Mouse (Mus musculus) E14TG2a.4 (cell line): ENCODE measurements around the gene Atp13a4.

Source experiments
- H3K27me3 ChIP-seq: 2 replicates; pipeline ENCODE4 v1.6.1; 2014; ENCODE audit warnings: low read length, control low read depth; ENCODE audit not compliant: insufficient read depth
- H3K36me3 ChIP-seq: 2 replicates; pipeline ENCODE4 v1.6.1; 2014; ENCODE audit warnings: low read length, control low read depth; ENCODE audit not compliant: insufficient read depth
- H3K4me1 ChIP-seq: replicated peaks from 2 replicates; pipeline ENCODE4 v1.6.1; 2014; ENCODE audit warnings: low read depth, low read length, control low read depth
- H3K4me3 ChIP-seq: replicated peaks from 2 replicates; pipeline ENCODE4 v1.5.1; 2014; ENCODE audit warnings: mild to moderate bottlenecking, low read length
- H3K9me3 ChIP-seq: 2 replicates; pipeline ENCODE4 v1.6.1; 2014; ENCODE audit warnings: low read length, control low read depth
- CTCF ChIP-seq: conservative IDR thresholded peaks from 2 replicates; pipeline ENCODE4 v1.5.1; 2014; ENCODE audit warnings: low read length
- NANOG ChIP-seq: IDR thresholded peaks from 2 replicates; pipeline ENCODE4 v1.6.1; 2014; ENCODE audit warnings: borderline replicate concordance, low read length, mixed read lengths
- POU5F1 ChIP-seq: IDR thresholded peaks from 2 replicates; pipeline ENCODE4 v1.6.1; 2014; ENCODE audit warnings: low read length, borderline replicate concordance

Gene Atp13a4

DNA sequence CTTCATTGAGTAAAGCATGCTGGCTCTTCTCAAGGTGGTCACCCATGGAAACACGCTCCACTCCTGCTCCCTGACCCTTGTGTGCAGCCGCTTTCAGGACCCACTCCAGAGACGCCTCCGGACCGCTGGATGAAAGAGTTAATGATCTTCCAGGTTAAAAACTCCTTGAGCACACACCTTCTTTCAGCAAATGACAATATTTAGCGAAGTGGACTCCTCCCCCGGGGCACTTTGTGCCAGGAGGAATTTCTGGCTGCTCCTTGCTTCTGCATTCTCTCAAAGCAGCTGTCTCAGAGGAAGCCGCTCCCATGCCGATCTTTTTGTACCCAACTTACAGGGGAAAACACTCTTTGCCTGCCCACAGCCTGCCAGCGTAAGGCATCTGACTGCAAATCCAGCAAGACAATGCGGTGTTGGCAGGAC lies 3.4 kb downstream of the Atp13a4 start:
- TF ChIP-seq POU5F1 = no peak
- no peak for TF ChIP-seq CTCF
- TF ChIP-seq NANOG = no peak
- no peaks in the 10 kb centered on the region for H3K4me1 ChIP-seq
- no peaks in the 10 kb centered on the region for H3K9me3 ChIP-seq
- no peaks in the 10 kb centered on the region for H3K36me3 ChIP-seq
- H3K27me3 ChIP-seq = no peaks in the 10 kb centered on the region; the same call in 1 of the 2 replicates
- no peak overlapping the region for H3K4me3 ChIP-seq

DNA sequence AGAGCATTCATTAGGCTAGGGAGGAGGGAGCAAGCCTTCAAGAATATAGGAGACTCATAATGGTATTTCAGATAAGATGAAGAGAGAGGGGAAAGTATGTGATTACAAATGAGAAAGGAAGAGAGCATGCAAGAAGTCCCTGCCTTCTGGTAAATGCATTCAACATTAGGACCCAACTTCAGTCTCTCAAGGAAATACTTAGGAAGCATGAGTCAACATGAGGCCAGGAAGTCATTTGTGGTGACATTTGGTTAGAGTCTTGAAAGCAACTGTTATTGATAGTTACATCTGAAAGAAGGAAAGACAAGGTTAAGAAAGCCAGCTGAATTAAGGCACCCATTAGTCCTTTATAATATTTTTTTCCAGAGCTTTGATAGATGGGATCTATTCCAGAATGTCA lies 4.8 kb downstream of the Atp13a4 start:
- Histone ChIP-seq H3K4me3 (no peak overlapping the region), H3K9me3 (no peaks in the 10 kb centered on the region), H3K4me1 (no peaks in the 10 kb centered on the region), H3K27me3 (no peaks in the 10 kb centered on the region; the same call in 1 of the 2 replicates), H3K36me3 (no peaks in the 10 kb centered on the region)
- TF ChIP-seq POU5F1 (no peak), CTCF (no peak), NANOG (no peak)

DNA sequence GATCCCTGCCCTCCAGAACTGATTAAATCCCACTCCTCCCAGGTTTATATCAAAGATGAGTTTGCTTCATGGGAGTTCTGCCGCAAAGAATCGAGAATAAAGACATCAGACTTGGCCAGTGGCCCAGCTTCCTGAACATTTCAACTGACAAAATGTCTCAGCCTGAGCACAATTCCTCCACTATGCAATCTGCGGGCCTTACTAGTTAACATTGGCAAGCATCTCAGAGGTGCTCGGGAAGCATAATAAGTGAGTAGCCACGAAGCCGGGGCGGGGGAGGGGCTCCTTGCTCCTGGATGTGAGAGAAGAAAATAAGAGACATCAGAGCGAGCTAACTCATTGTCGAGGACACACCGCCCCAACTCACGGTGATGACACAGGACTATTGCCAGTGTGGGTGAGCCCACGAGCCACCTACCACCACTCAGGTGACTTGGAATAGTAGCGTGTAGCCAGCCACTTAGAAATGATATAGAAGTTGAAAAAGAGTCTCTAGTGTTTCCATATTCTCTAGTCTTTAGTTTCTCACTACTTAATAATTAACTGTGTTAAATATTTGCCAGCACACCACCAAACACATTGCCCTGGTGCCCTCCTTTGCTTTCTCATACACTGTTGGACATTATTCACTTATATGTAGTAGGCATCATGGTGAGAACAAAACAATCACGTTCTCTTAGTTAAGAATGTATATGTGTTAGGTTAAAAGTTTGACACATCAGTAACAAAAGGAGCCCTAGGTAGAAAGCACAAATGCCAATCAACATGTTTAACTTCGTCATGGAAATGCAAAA lies 8.1 kb downstream of the Atp13a4 start:
- TF ChIP-seq NANOG = no peak
- no peak for TF ChIP-seq POU5F1
- TF ChIP-seq CTCF = no peak
- Histone ChIP-seq H3K4me1 (no peaks in the 10 kb centered on the region), H3K36me3 (no peaks in the 10 kb centered on the region), H3K9me3 (no peaks in the 10 kb centered on the region), H3K4me3 (no peak overlapping the region), H3K27me3 (no peaks in the 10 kb centered on the region; the same call in 1 of the 2 replicates)

DNA sequence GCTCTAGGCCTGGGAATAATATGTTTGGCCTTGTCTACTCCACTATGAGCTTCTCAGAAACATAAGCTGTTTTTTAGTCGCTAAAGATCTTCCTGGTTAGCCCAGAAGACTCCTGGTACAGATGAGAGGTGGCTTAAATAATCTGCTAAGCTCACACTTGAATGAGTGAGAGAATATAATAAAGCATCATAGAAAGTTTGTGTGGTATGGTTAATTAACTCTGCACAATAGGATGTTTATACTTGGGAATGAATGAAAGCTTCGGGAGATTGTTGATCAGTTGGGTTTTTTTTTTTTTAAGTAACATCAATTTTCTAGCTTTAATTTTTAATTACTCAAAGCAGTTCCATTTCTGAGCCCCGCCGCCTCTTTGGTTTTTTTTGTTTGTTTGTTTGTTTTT lies 8.8 kb downstream of the Atp13a4 start:
- H3K36me3 ChIP-seq = no peaks in the 10 kb centered on the region
- TF ChIP-seq NANOG (no peak), CTCF (no peak), POU5F1 (no peak)
- no peaks in the 10 kb centered on the region for H3K9me3 ChIP-seq
- H3K4me3 ChIP-seq = no peak overlapping the region
- H3K27me3 ChIP-seq = no peaks in the 10 kb centered on the region; the same call in 1 of the 2 replicates
- H3K4me1 ChIP-seq = no peaks in the 10 kb centered on the region

DNA sequence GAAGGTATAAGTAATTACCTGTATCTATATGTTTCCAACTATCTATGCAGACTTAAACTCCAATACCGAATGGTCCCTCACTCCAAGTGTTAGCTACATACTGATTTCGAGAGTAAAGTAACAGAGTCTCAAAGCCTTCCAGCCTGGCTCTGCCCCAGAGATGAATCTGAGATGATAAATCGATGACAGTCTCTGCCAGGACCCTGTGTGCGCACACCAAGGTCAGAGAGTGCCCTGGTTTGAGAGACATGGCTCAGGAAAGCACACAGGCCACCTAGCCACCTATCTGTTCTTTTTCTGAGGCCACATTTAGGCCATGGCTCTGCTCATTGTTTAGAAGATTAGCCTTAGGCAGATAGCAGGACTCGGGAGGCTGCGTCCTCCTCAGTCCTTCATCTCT lies 11.0 kb downstream of the Atp13a4 start:
- no peaks in the 10 kb centered on the region for H3K9me3 ChIP-seq
- H3K4me1 ChIP-seq = no peaks in the 10 kb centered on the region
- H3K27me3 ChIP-seq = no peaks in the 10 kb centered on the region; the same call in 1 of the 2 replicates
- TF ChIP-seq POU5F1 (no peak), NANOG (no peak)
- H3K36me3 ChIP-seq = no peaks in the 10 kb centered on the region
- no peak overlapping the region for H3K4me3 ChIP-seq

DNA sequence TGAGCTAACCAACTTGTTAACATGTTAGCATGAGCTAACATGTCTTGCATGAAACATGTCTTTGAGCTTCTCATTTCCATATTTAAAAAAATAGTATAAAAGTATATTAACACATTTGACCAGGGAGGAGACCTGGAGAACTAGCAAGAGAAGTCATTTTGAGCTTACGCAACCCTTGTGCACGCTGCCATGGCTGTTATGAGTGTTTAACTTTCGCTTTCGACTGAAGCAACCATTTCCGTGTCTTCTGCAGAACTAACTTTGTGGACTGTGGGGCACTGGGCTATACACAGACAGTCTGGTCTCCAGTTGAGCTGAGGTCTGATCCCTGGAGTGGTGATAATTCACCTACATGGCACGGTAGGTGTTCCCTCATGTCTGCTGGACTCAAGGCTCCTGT lies 17.6 kb downstream of the Atp13a4 start:
- H3K9me3 ChIP-seq = no peaks in the 10 kb centered on the region
- H3K4me3 ChIP-seq = no peak overlapping the region
- no peak for TF ChIP-seq NANOG
- TF ChIP-seq CTCF = no peak
- TF ChIP-seq POU5F1 = no peak
- H3K27me3 ChIP-seq = no peaks in the 10 kb centered on the region; the same call in 1 of the 2 replicates
- H3K4me1 ChIP-seq = no peaks in the 10 kb centered on the region
- H3K36me3 ChIP-seq = no peaks in the 10 kb centered on the region

DNA sequence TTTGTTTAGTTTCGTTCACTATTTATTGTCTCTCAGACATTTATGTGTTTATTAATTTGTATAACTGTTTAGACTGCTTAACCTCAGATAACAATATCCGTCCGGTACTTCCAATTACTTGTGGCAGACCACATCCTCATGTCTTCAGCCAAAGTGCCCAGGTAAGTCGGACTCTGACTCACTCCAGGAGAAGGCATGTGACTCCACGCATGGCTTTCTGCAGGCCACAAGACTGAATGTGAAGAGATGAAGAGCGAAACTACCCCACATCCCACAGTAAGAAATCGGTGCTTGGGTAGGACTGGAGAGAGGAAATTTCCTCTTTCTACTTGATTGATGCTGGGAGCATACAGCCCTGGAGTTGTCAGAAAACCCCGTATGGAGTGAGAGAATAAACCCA lies 18.1 kb downstream of the Atp13a4 start:
- no peak overlapping the region for H3K4me3 ChIP-seq
- TF ChIP-seq NANOG = no peak
- TF ChIP-seq CTCF = no peak
- no peak for TF ChIP-seq POU5F1
- no peaks in the 10 kb centered on the region for H3K9me3 ChIP-seq
- no peaks in the 10 kb centered on the region for H3K4me1 ChIP-seq
- no peaks in the 10 kb centered on the region for H3K36me3 ChIP-seq
- no peaks in the 10 kb centered on the region; the same call in 1 of the 2 replicates for H3K27me3 ChIP-seq

DNA sequence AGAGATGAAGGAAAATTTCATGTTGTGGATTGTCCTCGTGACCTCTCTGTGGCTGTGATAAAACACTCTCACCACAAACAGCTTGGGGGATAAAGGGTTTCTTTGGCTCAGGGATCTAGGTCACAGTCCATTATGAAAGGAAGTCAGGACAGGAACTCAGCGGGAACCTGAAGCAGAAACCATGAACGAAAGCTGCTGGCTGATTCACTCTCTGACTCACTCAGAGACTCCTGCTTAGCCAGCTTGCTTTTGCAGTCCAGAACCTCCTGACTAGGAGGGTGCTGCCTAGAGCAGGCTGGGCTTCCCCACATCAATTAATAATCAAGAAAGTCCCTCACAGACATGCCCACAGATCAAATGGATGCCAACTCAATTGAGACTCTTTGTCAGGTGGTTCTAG lies 32.2 kb downstream of the Atp13a4 start:
- Histone ChIP-seq H3K9me3 (peaks cover 21% of the 10 kb centered on the region), H3K4me1 (no peaks in the 10 kb centered on the region), H3K4me3 (no peak overlapping the region), H3K27me3 (no peaks in the 10 kb centered on the region), H3K36me3 (no peaks in the 10 kb centered on the region)
- TF ChIP-seq POU5F1 (no peak), CTCF (no peak), NANOG (no peak)

DNA sequence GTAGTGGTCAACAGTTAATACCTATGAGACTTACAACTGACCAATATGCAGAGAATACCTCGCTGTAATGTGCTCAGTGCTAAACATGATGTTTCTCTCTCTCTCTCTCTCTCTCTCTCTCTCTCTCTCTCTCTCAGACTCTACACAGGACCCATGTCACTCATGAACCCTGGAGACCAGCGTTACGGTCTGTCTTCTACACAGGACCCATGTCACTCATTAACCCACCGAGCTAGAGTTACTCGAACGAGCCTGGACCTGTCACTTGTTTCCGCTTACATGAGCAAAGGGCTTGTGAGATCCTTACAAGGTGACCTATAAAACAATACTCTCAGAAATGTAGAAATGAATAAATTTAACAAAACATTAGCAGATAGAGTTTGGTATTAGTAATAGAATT lies 33.9 kb downstream of the Atp13a4 start:
- Histone ChIP-seq H3K4me3 (no peak overlapping the region), H3K36me3 (no peaks in the 10 kb centered on the region), H3K27me3 (no peaks in the 10 kb centered on the region), H3K4me1 (no peaks in the 10 kb centered on the region), H3K9me3 (peaks cover 19% of the 10 kb centered on the region)
- TF ChIP-seq NANOG (no peak), CTCF (no peak), POU5F1 (no peak)
